Mouse (Mus musculus) stomach, postnatal 0 days (tissue): ENCODE data around the gene Mindy1. TPM values are rescaled to one million over a fixed set of nuclear protein-coding genes. Genes with fewer than 3 reads are reported as not detected.

Experiments
- ATAC-seq: fragments of 200-750 bp; cut with Nextera tagmentation; 2 replicates; pipeline ENCODE4 v1.8.0; 2017; ENCODE audit not compliant: low FRiP score, low TSS enrichment
- DNase-seq: peaks from one replicate; pipeline ENCODE4 v3.0.0-alpha.2; 2016; ENCODE audit warnings: low spot score
- H3K27ac ChIP-seq: fragments of 300-500 bp; sonication (generic); replicated peaks from 2 replicates; pipeline ENCODE4 v1.5.1; 2014; ENCODE audit warnings: mild to moderate bottlenecking, control low read depth
- H3K27me3 ChIP-seq: fragments of 300-500 bp; sonication (generic); 2 replicates; pipeline ENCODE4 v1.6.1; 2014; ENCODE audit warnings: low read length; ENCODE audit not compliant: control insufficient read depth, insufficient read depth
- H3K36me3 ChIP-seq: fragments of 300-500 bp; sonication (generic); 2 replicates; pipeline ENCODE4 v1.6.1; 2014; ENCODE audit warnings: low read length, mixed read lengths; ENCODE audit not compliant: control insufficient read depth, insufficient read depth
- H3K4me1 ChIP-seq: fragments of 300-500 bp; sonication (generic); replicated peaks from 2 replicates; pipeline ENCODE4 v1.6.1; 2014; ENCODE audit warnings: antibody characterized with exemption; ENCODE audit not compliant: control insufficient read depth, insufficient read depth
- H3K4me2 ChIP-seq: fragments of 300-500 bp; sonication (generic); replicated peaks from 2 replicates; pipeline ENCODE4 v1.6.1; 2014; ENCODE audit warnings: low read depth, mild to moderate bottlenecking, control low read depth, moderate library complexity
- H3K4me3 ChIP-seq: fragments of 300-500 bp; sonication (generic); 2 replicates; pipeline ENCODE4 v1.5.1; 2014; ENCODE audit warnings: low read depth, low read length, control low read depth
- H3K9ac ChIP-seq: fragments of 300-500 bp; sonication (generic); 2 replicates; pipeline ENCODE4 v1.6.1; 2014; ENCODE audit warnings: mild to moderate bottlenecking, low read length, control low read depth, mixed read lengths
- H3K9me3 ChIP-seq: fragments of 300-500 bp; sonication (generic); 2 replicates; pipeline ENCODE4 v1.6.1; 2016; ENCODE audit warnings: low read length; ENCODE audit not compliant: control insufficient read depth
- CTCF ChIP-seq: IDR thresholded peaks from 2 replicates; pipeline ENCODE4 v1.5.1; 2016; ENCODE audit warnings: antibody characterized with exemption, low read depth, mild to moderate bottlenecking, moderate library complexity
- EP300 ChIP-seq: optimal IDR thresholded peaks from 2 replicates; pipeline ENCODE3; 2016; ENCODE audit warnings: antibody characterized with exemption
- WGBS: fragments of 180-500 bp; shearing (Covaris S2); extraction: QIAGEN DNeasy Blood & Tissue Kit; methylation state at CpG from one replicate; pipeline ENCODE4 v1.1.7; 2014; 5-methylcytosine and 5-hydroxymethylcytosine counted together
- polyA plus RNA-seq: library from polyadenylated mRNA; unstranded; fragments of >200 nt; fragmentation: Nextera tagmentation; extraction: Ambion mirVana; gene quantifications from 2 replicates; pipeline ENCODE4 v1.2.1, GENCODE M21; 2015

Mindy1 gene
- polyA plus RNA-seq, 1 experiment from 2014 or later: 55.9 TPM

DNA sequence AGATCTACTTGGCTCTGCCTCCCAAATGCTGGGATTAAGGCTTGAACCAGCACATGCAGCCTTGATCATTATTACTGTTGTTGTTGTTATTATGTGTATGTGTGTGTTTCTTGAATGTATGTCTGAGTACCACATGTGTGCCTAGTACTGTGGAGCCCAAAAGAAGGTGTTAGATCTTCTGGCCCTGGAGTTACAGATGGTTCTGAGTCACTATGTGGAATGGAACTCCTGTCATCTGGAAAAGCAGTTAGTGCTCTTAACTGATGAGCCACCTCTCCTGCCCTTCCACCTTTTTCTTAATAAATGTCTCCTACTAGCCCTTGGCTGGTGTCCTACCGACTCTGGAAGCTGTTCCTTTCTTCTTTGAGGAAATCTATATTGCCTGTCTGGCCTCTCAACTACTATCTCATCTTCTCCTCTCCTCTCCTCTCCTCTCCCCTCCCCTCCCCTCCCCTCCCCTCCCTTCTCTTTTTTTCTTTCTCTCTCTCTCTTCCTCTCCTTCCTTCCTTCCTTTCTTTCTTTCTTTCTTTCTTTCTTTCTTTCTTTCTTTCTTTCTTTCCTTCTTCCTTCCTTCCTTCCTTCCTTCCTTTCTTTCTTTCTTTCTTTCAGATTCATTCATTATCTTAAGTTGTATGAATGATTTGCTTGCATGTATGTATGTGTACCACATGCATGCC, 33.3 kb upstream of the Mindy1 start:
- 78% methylated on average over 1 of the region's 1 CpGs for WGBS
- H3K27ac ChIP-seq: no peak overlapping the region
- H3K9ac ChIP-seq: no peak overlapping the region
- no peak for TF ChIP-seq CTCF
- no peak for TF ChIP-seq EP300
- no peak overlapping the region for H3K4me2 ChIP-seq
- no peaks in the 10 kb centered on the region for H3K27me3 ChIP-seq
- H3K4me3 ChIP-seq: no peak overlapping the region
- DNase-seq (no peak), ATAC-seq (no peak)
- H3K36me3 ChIP-seq: peaks cover 1% of the 10 kb centered on the region; the same call in 1 of the 2 replicates
- no peaks in the 10 kb centered on the region for H3K9me3 ChIP-seq
- no peaks in the 10 kb centered on the region for H3K4me1 ChIP-seq

DNA sequence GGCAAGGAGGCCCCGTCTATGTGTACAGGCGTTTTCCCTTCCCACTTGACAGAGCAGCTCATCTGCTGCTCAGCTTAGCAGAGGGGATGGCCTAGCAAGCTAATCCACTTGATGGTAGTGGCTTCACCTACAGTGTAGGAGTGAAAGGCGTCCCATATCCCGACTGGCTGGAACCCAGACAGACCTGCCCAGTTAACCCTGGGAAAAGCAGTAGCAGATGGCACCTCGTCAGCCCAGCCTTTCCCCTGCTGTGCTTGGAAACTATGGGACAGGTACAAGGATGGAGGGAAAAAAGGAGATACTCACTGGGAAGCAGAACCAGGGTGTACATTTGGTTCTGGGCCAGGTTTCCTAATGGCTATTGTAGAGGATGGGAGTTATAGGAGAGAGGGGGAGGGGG, 30.8 kb upstream of the Mindy1 start:
- H3K27me3 ChIP-seq: no peaks in the 10 kb centered on the region
- no peak for TF ChIP-seq CTCF
- TF ChIP-seq EP300: no peak
- 0 out of 2 replicates have a peak, but pooled peaks have one; percentile 7 for ATAC-seq
- H3K4me1 ChIP-seq: no peaks in the 10 kb centered on the region
- peak overlapping the region; percentile 4 for H3K4me2 ChIP-seq
- peaks cover 3% of the 10 kb centered on the region; the same call in 1 of the 2 replicates for H3K36me3 ChIP-seq
- no peak overlapping the region for H3K9ac ChIP-seq
- no peak for DNase-seq
- 60% methylated on average over 5 of the region's 5 CpGs for WGBS
- H3K4me3 ChIP-seq: no peak overlapping the region
- no peaks in the 10 kb centered on the region for H3K9me3 ChIP-seq
- H3K27ac ChIP-seq: peak overlapping the region; percentile 37

DNA sequence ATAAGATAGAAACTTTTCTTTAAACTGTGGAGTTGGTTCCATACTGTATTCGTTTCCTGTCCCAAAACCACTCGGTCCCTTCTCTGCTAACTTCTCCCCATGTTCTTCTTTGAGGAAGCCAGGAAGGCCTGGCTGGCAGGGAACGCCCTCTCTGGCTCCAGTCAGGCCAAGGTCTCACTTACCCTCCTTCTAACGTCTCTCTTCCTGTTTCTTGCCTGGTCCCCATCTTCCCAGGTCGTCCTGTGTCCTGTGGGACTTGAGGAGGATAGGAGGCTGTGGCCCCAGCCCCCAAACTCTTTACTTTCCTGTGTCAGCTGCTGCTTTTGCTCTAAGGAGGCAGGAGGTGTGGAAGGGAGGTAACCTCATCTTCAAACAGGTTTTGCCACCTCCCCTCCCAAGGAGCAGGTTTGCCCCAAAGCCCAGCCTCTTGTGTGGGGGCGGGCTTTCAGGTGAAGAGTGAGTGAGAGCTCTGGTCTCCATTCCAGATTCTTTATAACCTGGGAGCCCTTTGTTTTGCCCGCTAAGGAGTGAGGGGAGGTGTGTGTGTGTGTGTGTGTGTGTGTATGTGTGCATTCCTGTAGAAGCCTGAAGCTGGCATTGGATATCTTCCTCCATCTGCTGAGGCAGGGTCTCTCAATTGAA, 30.2 kb upstream of the Mindy1 start, which contains the start of gene Bnipl:
TSS of gene Bnipl (minus strand) at position 411 of the 642 bp plus-strand sequence.
- no peaks in the 10 kb centered on the region for H3K4me1 ChIP-seq
- no peaks in the 10 kb centered on the region for H3K9me3 ChIP-seq
- peak within 1 kb of the TSS; percentile 38; the same call in 1 of the 2 replicates for H3K9ac ChIP-seq
- peak; percentile 63 for DNase-seq
- TF ChIP-seq EP300: no peak
- no peak for TF ChIP-seq CTCF
- peaks cover 5% of the 10 kb centered on the region; the same call in 1 of the 2 replicates for H3K36me3 ChIP-seq
- H3K4me2 ChIP-seq: peak within 1 kb of the TSS; percentile 4
- H3K27me3 ChIP-seq: no peaks in the 10 kb centered on the region
- WGBS: 41% methylated on average over 7 of the region's 7 CpGs
- peak; percentile 58 for ATAC-seq
- no peak within 1 kb of the TSS for H3K4me3 ChIP-seq
- H3K27ac ChIP-seq: peak within 1 kb of the TSS; percentile 37

DNA sequence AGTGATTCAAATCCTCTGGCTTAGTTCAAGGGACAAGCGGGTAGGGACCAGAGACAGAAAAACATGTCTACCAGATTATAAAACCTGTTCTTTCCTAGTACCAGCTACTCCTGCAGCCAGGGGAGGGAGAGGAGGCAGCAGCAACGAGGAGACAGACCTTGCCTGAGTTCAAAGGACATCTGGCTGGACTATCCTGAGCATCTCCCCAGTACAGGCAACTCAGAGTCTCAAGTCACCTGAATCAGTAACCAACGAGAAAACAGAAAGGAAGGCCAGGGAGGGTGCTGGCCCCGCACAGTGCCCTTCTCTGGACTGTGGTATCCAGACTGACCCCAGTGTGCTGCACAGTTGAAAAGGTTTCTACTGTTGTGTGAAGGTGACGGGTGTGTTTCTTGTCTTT, 24.2 kb upstream of the Mindy1 start:
- no peak for DNase-seq
- Histone ChIP-seq H3K9ac (no peak overlapping the region), H3K27ac (no peak overlapping the region), H3K4me1 (no peaks in the 10 kb centered on the region), H3K4me3 (no peak overlapping the region), H3K27me3 (no peaks in the 10 kb centered on the region), H3K9me3 (no peaks in the 10 kb centered on the region), H3K36me3 (peaks cover 15% of the 10 kb centered on the region; the same call in 1 of the 2 replicates), H3K4me2 (no peak overlapping the region)
- TF ChIP-seq EP300 (no peak), CTCF (no peak)
- ATAC-seq: no peak
- 80% methylated on average over 5 of the region's 5 CpGs for WGBS

DNA sequence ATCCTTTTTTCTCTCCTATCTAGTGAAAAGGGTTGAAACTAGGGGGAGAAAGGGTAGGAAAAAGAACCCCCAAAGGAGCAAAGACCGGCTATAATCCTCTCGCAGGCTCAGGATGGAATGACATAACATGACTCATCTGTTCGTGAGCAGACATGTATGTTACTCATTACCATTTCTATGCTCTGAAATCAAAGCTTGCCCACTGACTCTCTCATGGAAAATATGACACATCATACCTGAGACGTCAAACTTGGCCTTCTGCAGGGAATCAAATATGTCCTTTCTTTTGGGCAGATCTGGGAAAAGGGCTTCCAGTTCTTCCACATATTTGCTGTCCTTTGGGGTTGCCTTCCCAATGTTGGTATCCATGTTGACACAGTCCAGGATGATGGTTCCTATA, 19.2 kb upstream of the Mindy1 start:
- no peak for TF ChIP-seq EP300
- TF ChIP-seq CTCF: no peak
- H3K27ac ChIP-seq: no peak overlapping the region
- H3K9ac ChIP-seq: no peak overlapping the region
- H3K4me1 ChIP-seq: no peaks in the 10 kb centered on the region
- H3K4me2 ChIP-seq: no peak overlapping the region
- peaks cover 5% of the 10 kb centered on the region; the same call in 1 of the 2 replicates for H3K36me3 ChIP-seq
- ATAC-seq: no peak
- no peaks in the 10 kb centered on the region for H3K9me3 ChIP-seq
- H3K27me3 ChIP-seq: no peaks in the 10 kb centered on the region
- no peak overlapping the region for H3K4me3 ChIP-seq
- WGBS: 77% methylated on average over 4 of the region's 4 CpGs
- no peak for DNase-seq
